Mouse (Mus musculus): ENCODE results near the gene Slc9a5.

DNA sequence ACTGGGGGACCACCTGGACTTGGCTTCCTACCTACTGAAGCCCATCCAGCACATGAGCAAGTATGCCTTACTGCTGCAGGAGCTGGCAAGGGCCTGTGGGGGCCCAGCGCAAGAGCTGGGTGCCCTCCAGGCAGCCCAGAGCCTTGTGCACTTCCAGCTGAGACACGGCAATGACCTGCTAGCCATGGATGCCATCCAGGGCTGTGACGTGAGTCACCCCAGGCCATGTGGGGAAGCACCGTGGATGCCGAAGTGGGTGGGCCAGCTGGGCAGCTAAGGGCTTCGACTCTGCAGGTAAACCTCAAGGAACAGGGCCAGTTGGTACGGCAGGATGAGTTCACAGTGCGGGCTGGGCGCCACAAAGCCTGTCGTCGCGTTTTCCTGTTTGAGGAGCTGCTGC is 31.7 kb downstream of the Slc9a5 start:
- TF ChIP-seq CTCF (IDR thresholded peaks at IDR 0.05; ENCODE audit: low read depth, low read length) (no peak), TAL1 (conservative IDR thresholded peaks at IDR 0.05; ENCODE audit: low read depth, low read length) (no peak)

Measured in G1E (cell line).